Mouse (Mus musculus) inflammation-experienced regulatory T-cells, adult 16 weeks (primary cell): ENCODE measurements around the gene Mydgf. TPM values are rescaled to one million over a fixed set of nuclear protein-coding genes. Genes with fewer than 3 reads are reported as not detected.

Source experiments
- polyA plus RNA-seq: library from polyadenylated mRNA; unstranded; fragments of 100-300 nt; shearing (Covaris generic); gene quantifications from one replicate; pipeline ENCODE4 v1.2.1, GENCODE M21; 2017

Mydgf gene
- polyA plus RNA-seq: 61.5 TPM

GRCm38 (mm10) chr17:56183658-56184103 is at the start of gene Mydgf:
TSS of gene Mydgf (minus strand) at chr17:56183920.

GRCm38 (mm10) chr17:56218377-56219191 is 34.9 kb upstream of the Mydgf start, which contains the start of gene Dpp9:
TSS of gene Dpp9 (minus strand) at chr17:56218905.

GRCm38 (mm10) chr17:56162231-56162774 is 21.4 kb downstream of the Mydgf start, which contains the start of gene Tnfaip8l1:
TSS of gene Tnfaip8l1 (plus strand) at chr17:56162477.

GRCm38 (mm10) chr17:56139858-56140595 is 43.7 kb downstream of the Mydgf start, which contains the start of gene Sema6b:
TSS of gene Sema6b (minus strand) at chr17:56140343.

Other genes starting within 250 kb of the Mydgf start
- 15.8 TPM for gene Zfp119b, start 234.4 kb downstream of the Mydgf start, polyA plus RNA-seq
- 71.8 TPM for gene Ebi3, start 231.3 kb downstream of the Mydgf start, polyA plus RNA-seq
- 38.5 TPM for gene Yju2, start 224.8 kb downstream of the Mydgf start, polyA plus RNA-seq
- gene Shd, start 213.5 kb downstream of the Mydgf start, polyA plus RNA-seq: not detected
- not detected for gene Fsd1, start 197.4 kb downstream of the Mydgf start, polyA plus RNA-seq
- gene Stap2, start 178.3 kb downstream of the Mydgf start, polyA plus RNA-seq: 0.45 TPM
- gene Mpnd, start 178.2 kb downstream of the Mydgf start, polyA plus RNA-seq: 50.2 TPM
- gene Sh3gl1, start 147.3 kb downstream of the Mydgf start, polyA plus RNA-seq: 199 TPM
- 0.71 TPM for gene Chaf1a, start 143.5 kb downstream of the Mydgf start, polyA plus RNA-seq
- gene Ubxn6, start 108.9 kb downstream of the Mydgf start, polyA plus RNA-seq: 88.2 TPM
- 160 TPM for gene Hdgfl2, start 104.3 kb downstream of the Mydgf start, polyA plus RNA-seq
- not detected for gene Plin4, start 74.1 kb downstream of the Mydgf start, polyA plus RNA-seq
- gene Plin5, start 66.3 kb downstream of the Mydgf start, polyA plus RNA-seq: not detected
- gene Lrg1, start 61.9 kb downstream of the Mydgf start, polyA plus RNA-seq: not detected
- not detected for gene Sema6b, start 43.6 kb downstream of the Mydgf start, polyA plus RNA-seq
- 35.0 TPM for gene Tnfaip8l1, start 21.4 kb downstream of the Mydgf start, polyA plus RNA-seq
- gene Dpp9, start 35.0 kb upstream of the Mydgf start, polyA plus RNA-seq: 45.3 TPM
- 5.0 TPM for gene Fem1a, start 72.9 kb upstream of the Mydgf start, polyA plus RNA-seq
- gene Ticam1, start 92.9 kb upstream of the Mydgf start, polyA plus RNA-seq: 9.2 TPM
- 45.8 TPM for gene Plin3, start 109.0 kb upstream of the Mydgf start, polyA plus RNA-seq
- gene Arrdc5, start 116.4 kb upstream of the Mydgf start, polyA plus RNA-seq: not detected
- gene Uhrf1, start 119.4 kb upstream of the Mydgf start, polyA plus RNA-seq: 25.5 TPM
- 17.8 TPM for gene Kdm4b, start 142.1 kb upstream of the Mydgf start, polyA plus RNA-seq